Mouse (Mus musculus): ENCODE results near the gene Strap. TPM values are rescaled to one million over a fixed set of nuclear protein-coding genes. Genes with fewer than 3 reads are reported as not detected.

Strap gene
- total and polyA plus RNA-seq, 3 experiments = 109 to 291 (median 245) TPM

GRCm38 (mm10) chr6:137751551-137752274, 16.8 kb downstream of the Strap start:
- Histone ChIP-seq H3K9ac (ENCODE audit: insufficient read depth, low read depth) (no peak overlapping the region), H3K27ac (ENCODE audit: insufficient read depth, low read depth) (no peak overlapping the region), H3K36me3 (replicated peaks in 1 of 2; ENCODE audit: control insufficient read depth in 1 of 2, insufficient read depth in 1 of 2, low read length in 1 of 2) (peaks cover 36 to 53% of the 10 kb centered on the region in 2 experiments), H3K4me2 (ENCODE audit: insufficient read depth, low read depth, poor library complexity, severe bottlenecking) (no peak overlapping the region), H3K79me2 (replicated peaks; ENCODE audit: control insufficient read depth, extremely low read depth, insufficient read depth, poor library complexity, severe bottlenecking) (0 out of 2 replicates have a peak, but pooled peaks cover 2% of the 10 kb centered on the region), H3K4me3 (replicated peaks in 1 of 3; ENCODE audit: low read depth in 2 of 3, low read length in 2 of 3, poor library complexity in 1 of 3) (no peak overlapping the region), H3K9me3 (replicated peaks; ENCODE audit: low read length) (no peaks in the 10 kb centered on the region), H3K4me1 (ENCODE audit: control insufficient read depth in 1 of 2, insufficient read depth in 2 of 2) (peaks cover 3 to 25% of the 10 kb centered on the region in 2 experiments; a peak in 2 of 4 replicates), H3K27me3 (replicated peaks) (no peaks in the 10 kb centered on the region)
- in situ Hi-C loops (cut with MboI; ENCODE audit: low pct_ligation_motif_present, low pct_unique_long_range_greater_than_20kb, low sequenced_read_pairs) = no loop called here
- dilution Hi-C loops (cut with MboI; ENCODE audit: extremely low pct_ligation_motif_present, extremely low pct_unique_long_range_greater_than_20kb, low sequenced_read_pairs) = no loop called here
- no peak for DNase-seq (ENCODE audit: extremely low read depth)
- no peak for TF ChIP-seq MAZ (IDR thresholded peaks at IDR 0.05; ENCODE audit: low read depth, low read length)
- no peak for TF ChIP-seq PAX5 (IDR thresholded peaks at IDR 0.05; ENCODE audit: low read length)
- TF ChIP-seq POLR2A (IDR thresholded peaks at IDR 0.05; ENCODE audit: low read depth, low read length) = no peak
- no peak for TF ChIP-seq E2F4 (IDR thresholded peaks at IDR 0.05; ENCODE audit: insufficient replicate concordance, low read depth, low read length)
- TF ChIP-seq MAFK (IDR thresholded peaks at IDR 0.05; ENCODE audit: insufficient replicate concordance, low read length) = no peak
- TF ChIP-seq CTCF (conservative IDR thresholded peaks at IDR 0.05 in 1 of 2, IDR thresholded peaks at IDR 0.05 in 1 of 2; ENCODE audit: low read depth in 2 of 2, low read length in 2 of 2) = no peak
- no peak for TF ChIP-seq JUND (conservative IDR thresholded peaks at IDR 0.05; ENCODE audit: low read depth, low read length)
- no peak for TF ChIP-seq CHD2 (IDR thresholded peaks at IDR 0.05; ENCODE audit: low read length)

GRCm38 (mm10) chr6:137752275-137752655, 17.4 kb downstream of the Strap start:
- Histone ChIP-seq H3K9ac (ENCODE audit: insufficient read depth, low read depth) (no peak overlapping the region), H3K27me3 (replicated peaks) (no peaks in the 10 kb centered on the region), H3K4me2 (ENCODE audit: insufficient read depth, low read depth, poor library complexity, severe bottlenecking) (no peak overlapping the region), H3K4me1 (ENCODE audit: control insufficient read depth in 1 of 2, insufficient read depth in 2 of 2) (peaks cover 3 to 21% of the 10 kb centered on the region in 2 experiments; a peak in 2 of 4 replicates), H3K4me3 (replicated peaks in 1 of 3; ENCODE audit: low read depth in 2 of 3, low read length in 2 of 3, poor library complexity in 1 of 3) (no peak overlapping the region), H3K79me2 (replicated peaks; ENCODE audit: control insufficient read depth, extremely low read depth, insufficient read depth, poor library complexity, severe bottlenecking) (0 out of 2 replicates have a peak, but pooled peaks cover 4% of the 10 kb centered on the region), H3K36me3 (replicated peaks in 1 of 2; ENCODE audit: control insufficient read depth in 1 of 2, insufficient read depth in 1 of 2, low read length in 1 of 2) (peaks cover 33 to 49% of the 10 kb centered on the region in 2 experiments), H3K27ac (ENCODE audit: insufficient read depth, low read depth) (no peak overlapping the region), H3K9me3 (replicated peaks; ENCODE audit: low read length) (no peaks in the 10 kb centered on the region)
- TF ChIP-seq USF1 (IDR thresholded peaks at IDR 0.05; ENCODE audit: low read depth, low read length) (no peak), CHD2 (IDR thresholded peaks at IDR 0.05; ENCODE audit: low read length) (no peak), MAFK (IDR thresholded peaks at IDR 0.05; ENCODE audit: insufficient replicate concordance, low read length) (no peak), CHD1 (IDR thresholded peaks at IDR 0.05; ENCODE audit: low read depth, low read length) (no peak), JUN (IDR thresholded peaks at IDR 0.05; ENCODE audit: insufficient read depth, low read depth, low read length) (no peak), GABPA (IDR thresholded peaks at IDR 0.05; ENCODE audit: insufficient replicate concordance, low read depth, low read length) (no peak), POLR2A (IDR thresholded peaks at IDR 0.05; ENCODE audit: low read depth, low read length) (no peak), TCF12 (IDR thresholded peaks at IDR 0.05; ENCODE audit: low read depth, low read length) (no peak), BHLHE40 (IDR thresholded peaks at IDR 0.05; ENCODE audit: low read depth, low read length) (no peak), EP300 (IDR thresholded peaks at IDR 0.05; ENCODE audit: low read length) (no peak), MAZ (IDR thresholded peaks at IDR 0.05; ENCODE audit: low read depth, low read length) (no peak), MYC (IDR thresholded peaks at IDR 0.05; ENCODE audit: low read depth, low read length) (no peak), ZC3H11A (IDR thresholded peaks at IDR 0.05; ENCODE audit: low read depth, low read length) (no peak), POLR2AphosphoS2 (IDR thresholded peaks at IDR 0.05; ENCODE audit: low read depth, low read length) (no peak), MEF2A (IDR thresholded peaks at IDR 0.05; ENCODE audit: borderline replicate concordance, low read depth, low read length) (no peak), PAX5 (IDR thresholded peaks at IDR 0.05; ENCODE audit: low read length) (no peak), UBTF (IDR thresholded peaks at IDR 0.05; ENCODE audit: low read depth, low read length) (no peak)
- dilution Hi-C loops (cut with MboI; ENCODE audit: extremely low pct_ligation_motif_present, extremely low pct_unique_long_range_greater_than_20kb, low sequenced_read_pairs) = no loop called here
- DNase-seq (ENCODE audit: extremely low read depth) = no peak
- in situ Hi-C loops (cut with MboI; ENCODE audit: low pct_ligation_motif_present, low pct_unique_long_range_greater_than_20kb, low sequenced_read_pairs) = no loop called here

Measured in CH12.LX (cell line).